Mouse (Mus musculus): ENCODE data around the gene Dgkb.

DNA sequence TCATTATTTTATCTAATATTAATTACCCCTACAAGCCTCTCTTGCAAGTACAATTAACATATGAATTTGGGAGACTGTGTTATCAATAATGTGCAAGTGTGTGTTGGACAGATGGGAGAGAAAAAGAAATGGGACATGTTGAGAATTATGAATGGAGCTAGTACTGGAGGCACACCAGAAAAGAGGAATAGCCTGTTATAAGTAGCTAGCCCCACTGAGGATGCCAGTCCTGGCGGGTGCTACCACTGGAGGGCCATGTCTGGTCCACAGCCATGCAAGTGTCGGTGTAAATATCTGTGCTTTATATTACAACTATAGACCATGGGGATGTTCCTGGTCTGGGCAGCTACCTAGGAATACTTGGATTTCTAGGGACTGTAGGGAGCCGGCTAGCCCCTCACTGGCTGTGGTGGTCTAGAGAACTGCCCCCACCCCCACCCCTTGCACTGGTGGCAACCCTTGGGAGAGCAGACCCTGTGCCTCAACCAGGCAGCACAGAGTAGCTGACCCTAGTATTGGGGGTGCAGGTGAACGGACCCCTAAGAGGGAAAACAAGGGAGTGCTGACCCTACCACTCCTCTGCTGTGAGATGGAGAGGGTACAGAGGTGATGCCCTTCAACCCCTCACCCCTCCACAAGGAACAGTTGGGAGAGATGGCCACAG, 21.1 kb upstream of the Dgkb start:
- TF ChIP-seq CTCF (IDR thresholded peaks at IDR 0.05; ENCODE audit: control insufficient read depth, insufficient read depth, insufficient replicate concordance, low read depth, low read length) (no peak), POLR2A (IDR thresholded peaks at IDR 0.05; ENCODE audit: control insufficient read depth, low read depth, low read length) (no peak)

All from testis, adult 2 months (tissue).